Mouse (Mus musculus) embryonic fibroblast, embryonic 13.5 days (primary cell): ENCODE data around the gene Cidec.
A peak's percentile ranks its signal among the peaks of the same experiment; 100 is the strongest.

Experiments used
- CTCF ChIP-seq: IDR thresholded peaks from 2 replicates; pipeline ENCODE4 v1.5.1; 2011; ENCODE audit warnings: mild to moderate bottlenecking, control low read depth, low read length, moderate library complexity, borderline replicate concordance; ENCODE audit not compliant: insufficient read depth
- POLR2A ChIP-seq: IDR thresholded peaks from 2 replicates; pipeline ENCODE4 v1.6.1; 2011; ENCODE audit warnings: low read depth, mild to moderate bottlenecking, control low read depth, low read length, moderate library complexity

DNA sequence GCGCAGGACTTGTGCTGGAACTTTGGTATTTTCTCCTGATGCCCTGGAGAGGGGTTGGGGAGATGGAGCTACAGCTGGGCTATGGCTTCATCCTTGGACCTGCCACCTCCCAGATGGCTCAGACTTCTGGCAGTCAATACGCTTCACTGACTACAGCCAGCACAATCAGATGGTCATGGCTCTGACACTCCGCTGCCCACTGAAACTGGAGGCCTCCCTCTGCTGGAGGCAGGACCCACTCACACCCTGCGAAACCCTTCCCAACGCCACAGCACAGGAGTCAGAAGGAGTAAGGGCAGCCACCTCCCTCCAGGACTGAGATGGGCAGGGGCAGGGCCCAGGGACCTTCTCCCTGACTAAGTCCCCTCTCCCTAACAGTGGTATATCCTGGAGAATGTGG lies 30.0 kb upstream of the Cidec start:
- peak; percentile 47; the same call in 1 of the 2 replicates for TF ChIP-seq CTCF
- TF ChIP-seq POLR2A: no peak
